Mouse (Mus musculus): Measurements from ENCODE around the gene Lim2. TPM values are rescaled to one million over a fixed set of nuclear protein-coding genes. Genes with fewer than 3 reads are reported as not detected.

Lim2 gene
- polyA plus RNA-seq, 1 experiment, result not detected

Other genes starting within 250 kb of the Lim2 start
- 11.9 and 13.1 TPM in 2 replicates for gene Zfp715, start 114.4 kb upstream of the Lim2 start, polyA plus RNA-seq (2012; rRNA removed)
- gene Siglecf, start 76.3 kb upstream of the Lim2 start, polyA plus RNA-seq (2012; rRNA removed), result 0.30 and 0.50 TPM in 2 replicates
- gene Siglecg, start 19.5 kb upstream of the Lim2 start, polyA plus RNA-seq (2012; rRNA removed), result 2.0 TPM in 2 replicates
- gene Nkg7, start 9.4 kb downstream of the Lim2 start, polyA plus RNA-seq (2012; rRNA removed), result 4.0 and 4.4 TPM in 2 replicates
- gene Cldnd2, start 13.1 kb downstream of the Lim2 start, polyA plus RNA-seq (2012; rRNA removed), result not detected in 2 replicates
- 244 and 246 TPM in 2 replicates for gene Etfb, start 16.4 kb downstream of the Lim2 start, polyA plus RNA-seq (2012; rRNA removed)
- gene Gm45233, start 16.5 kb downstream of the Lim2 start, polyA plus RNA-seq (2012; rRNA removed), result 0.12 and 0.56 TPM in 2 replicates
- 2.7 and 3.1 TPM in 2 replicates for gene Vsig10l, start 35.5 kb downstream of the Lim2 start, polyA plus RNA-seq (2012; rRNA removed)
- gene Iglon5, start 62.4 kb downstream of the Lim2 start, polyA plus RNA-seq (2012; rRNA removed), result 3.7 and 7.2 TPM in 2 replicates
- not detected in 2 replicates for gene 4931406B18Rik, start 78.3 kb downstream of the Lim2 start, polyA plus RNA-seq (2012; rRNA removed)
- gene Cd33, start 116.8 kb downstream of the Lim2 start, polyA plus RNA-seq (2012; rRNA removed), result 5.9 and 7.2 TPM in 2 replicates
- gene Zfp658, start 134.6 kb downstream of the Lim2 start, polyA plus RNA-seq (2012; rRNA removed), result 4.0 and 4.3 TPM in 2 replicates
- 6.8 and 7.1 TPM in 2 replicates for gene Zfp719, start 151.9 kb downstream of the Lim2 start, polyA plus RNA-seq (2012; rRNA removed)
- gene Zfp819, start 179.5 kb downstream of the Lim2 start, polyA plus RNA-seq (2012; rRNA removed), result 0.03 TPM in 1 of 2 replicates, not detected in the other
- gene Ceacam18, start 207.0 kb downstream of the Lim2 start, polyA plus RNA-seq (2012; rRNA removed), result not detected in 2 replicates
- 1.4 and 2.3 TPM in 2 replicates for gene Siglece, start 232.5 kb downstream of the Lim2 start, polyA plus RNA-seq (2012; rRNA removed)
- 9.7 and 10.2 TPM in 2 replicates for gene Ctu1, start 244.3 kb downstream of the Lim2 start, polyA plus RNA-seq (2012; rRNA removed)

All from urinary bladder, adult 2 months (tissue).